Mouse (Mus musculus) gonadal fat pad, adult 2 months (tissue): ENCODE results near the gene Chchd10. TPM values are rescaled to one million over a fixed set of nuclear protein-coding genes. Genes with fewer than 3 reads are reported as not detected.
"Not testable (repeated sequence)": the region's sequence is repeated elsewhere in the genome, so short reads cannot be mapped to it uniquely, and the experiment has no call there.

Experiments used
- DNase-seq: peaks from one replicate; pipeline ENCODE4 v3.0.0-alpha.2; 2012; ENCODE audit warnings: low read depth
- polyA plus RNA-seq: library from polyadenylated mRNA; depleted of rRNA; stranded (reverse); fragments of >200 nt; gene quantifications from 2 replicates; pipeline ENCODE4 v1.2.3, GENCODE M21; 2012; rRNA removed

Chchd10 gene
- polyA plus RNA-seq: 138 and 191 TPM in 2 replicates

- no peak for DNase-seq
Measured at GRCm38 (mm10) chr10:75932891-75933290, at the start of gene Chchd10. Gene Chchd10 (plus strand): TSS chr10:75933130.

- no peak for DNase-seq
Measured at GRCm38 (mm10) chr10:75883232-75883552, 49.7 kb upstream of the Chchd10 start.

GRCm38 (mm10) chr10:75884742-75885141 lies 48.2 kb upstream of the Chchd10 start:
- no peak for DNase-seq

- not testable (repeated sequence) for DNase-seq
Measured at GRCm38 (mm10) chr10:75887504-75887903, 45.4 kb upstream of the Chchd10 start.

GRCm38 (mm10) chr10:75889406-75890153 lies 43.4 kb upstream of the Chchd10 start:
- no peak for DNase-seq

GRCm38 (mm10) chr10:75893089-75893750 lies 39.7 kb upstream of the Chchd10 start, which contains the start of gene Derl3:
Gene Derl3 (plus strand): TSS chr10:75893413.
- DNase-seq: peak; percentile 78

- DNase-seq: no peak
Measured at GRCm38 (mm10) chr10:75894601-75895000, 38.3 kb upstream of the Chchd10 start.

GRCm38 (mm10) chr10:75895730-75896129 lies 37.2 kb upstream of the Chchd10 start:
- no peak for DNase-seq

- no peak for DNase-seq
Measured at GRCm38 (mm10) chr10:75896208-75896607, 36.7 kb upstream of the Chchd10 start.

GRCm38 (mm10) chr10:75897373-75897772 lies 35.6 kb upstream of the Chchd10 start:
- DNase-seq: no peak

GRCm38 (mm10) chr10:75898039-75898564 lies 34.8 kb upstream of the Chchd10 start:
- no peak for DNase-seq

GRCm38 (mm10) chr10:75898846-75899245 lies 34.1 kb upstream of the Chchd10 start:
- no peak for DNase-seq

GRCm38 (mm10) chr10:75904391-75904790 lies 28.5 kb upstream of the Chchd10 start:
- no peak for DNase-seq

GRCm38 (mm10) chr10:75906882-75907281 lies 26.0 kb upstream of the Chchd10 start:
- DNase-seq: no peak

GRCm38 (mm10) chr10:75910698-75911097 lies 22.2 kb upstream of the Chchd10 start:
- DNase-seq: no peak

GRCm38 (mm10) chr10:75913013-75913589 lies 19.8 kb upstream of the Chchd10 start:
- no peak for DNase-seq

- no peak for DNase-seq
Measured at GRCm38 (mm10) chr10:75915557-75915956, 17.4 kb upstream of the Chchd10 start.

GRCm38 (mm10) chr10:75916840-75917239 lies 16.1 kb upstream of the Chchd10 start:
- DNase-seq: no peak

- DNase-seq: no peak
Measured at GRCm38 (mm10) chr10:75919026-75919425, 13.9 kb upstream of the Chchd10 start.

- no peak for DNase-seq
Measured at GRCm38 (mm10) chr10:75921026-75921725, 11.8 kb upstream of the Chchd10 start, which contains the start of gene Smarcb1. Gene Smarcb1 (minus strand): TSS chr10:75921617.

GRCm38 (mm10) chr10:75921726-75922560 lies 11.0 kb upstream of the Chchd10 start:
- DNase-seq: no peak
